Mouse (Mus musculus) heart, adult 18-20 months (tissue): ENCODE data around the gene Adprhl2. TPM values are rescaled to one million over a fixed set of nuclear protein-coding genes. Genes with fewer than 3 reads are reported as not detected.

Experiments used
- DNase-seq, 2 experiments: peaks; one replicate each; pipeline ENCODE4 v3.0.0; 2021 to 2022; ENCODE audit warnings: mixed read lengths in 1 of 2
- total RNA-seq, 2 experiments: library from RNA; stranded (reverse); gene quantifications; 2 replicates each; pipeline ENCODE4 v1.2.3; 2021

Adprhl2 gene
- total RNA-seq, 2 experiments from 2014 or later, result 10.4 to 12.4 TPM

- DNase-seq, result no peak
These were observed 14.7 kb downstream of the Adprhl2 start for GRCm38 (mm10) chr4:126306827-126307226.

DNA sequence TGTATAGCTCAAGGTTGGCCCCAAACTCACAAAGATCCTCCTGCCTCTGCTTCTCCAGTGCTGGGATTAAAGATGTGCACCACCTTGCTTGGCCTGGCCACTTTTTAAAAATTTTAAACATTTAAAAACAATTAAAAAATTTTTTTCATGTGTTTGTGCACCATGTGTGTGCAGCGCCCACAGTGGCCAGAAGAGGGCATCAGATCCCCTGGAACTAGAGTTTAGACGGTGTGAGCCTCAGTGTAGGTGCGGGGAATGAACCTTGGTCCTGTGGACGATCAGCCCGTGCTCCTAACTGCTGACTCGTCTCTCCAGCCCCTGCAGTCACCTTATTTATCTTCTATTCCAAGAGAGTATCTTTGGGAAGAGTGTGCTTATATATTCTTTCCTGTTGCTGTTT, 15.4 kb downstream of the Adprhl2 start:
- no peak for DNase-seq

- no peak for DNase-seq
These were observed 16.1 kb downstream of the Adprhl2 start for GRCm38 (mm10) chr4:126305428-126305827.

GRCm38 (mm10) chr4:126303877-126304276, 17.6 kb downstream of the Adprhl2 start:
- no peak for DNase-seq

- no peak for DNase-seq
These were observed 19.8 kb downstream of the Adprhl2 start for GRCm38 (mm10) chr4:126301584-126302309.

DNA sequence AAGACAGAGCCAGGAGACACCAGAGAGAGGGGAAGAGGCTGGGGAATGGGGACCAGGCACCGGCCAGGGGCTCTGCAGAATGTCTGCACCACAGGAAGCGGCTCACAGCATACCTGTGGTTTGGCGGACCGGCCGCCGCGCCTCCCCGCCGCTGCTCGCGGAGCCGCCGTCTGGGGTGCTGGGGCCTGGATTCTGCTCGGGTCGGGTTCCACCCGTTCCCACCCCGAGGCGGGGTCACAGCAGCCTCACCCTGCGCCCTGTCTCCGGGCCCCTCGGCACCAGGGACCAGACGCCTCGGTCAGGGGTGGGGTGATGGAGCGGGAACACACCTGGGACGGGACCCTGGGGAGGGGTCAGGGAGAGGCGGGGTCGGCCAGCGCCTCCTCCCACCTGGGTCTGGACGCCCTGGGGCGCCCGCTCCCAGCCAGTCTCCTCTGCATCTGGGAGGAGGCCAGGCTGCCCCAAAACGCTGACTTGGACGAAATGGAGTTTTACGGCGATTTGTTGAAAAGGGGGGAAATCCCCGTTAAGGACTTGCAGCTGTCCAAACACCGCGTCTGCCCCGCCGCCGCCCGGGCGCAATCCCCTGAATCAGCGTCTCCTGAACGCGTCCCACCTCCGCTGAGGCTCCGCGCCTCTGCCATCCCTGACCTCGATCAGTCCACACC, 20.5 kb downstream of the Adprhl2 start:
- no peak for DNase-seq

- peak; percentile 77 to 80 for DNase-seq
These were observed 24.8 kb downstream of the Adprhl2 start for GRCm38 (mm10) chr4:126296617-126297101.

GRCm38 (mm10) chr4:126295937-126296336, 25.6 kb downstream of the Adprhl2 start:
- no peak for DNase-seq

DNA sequence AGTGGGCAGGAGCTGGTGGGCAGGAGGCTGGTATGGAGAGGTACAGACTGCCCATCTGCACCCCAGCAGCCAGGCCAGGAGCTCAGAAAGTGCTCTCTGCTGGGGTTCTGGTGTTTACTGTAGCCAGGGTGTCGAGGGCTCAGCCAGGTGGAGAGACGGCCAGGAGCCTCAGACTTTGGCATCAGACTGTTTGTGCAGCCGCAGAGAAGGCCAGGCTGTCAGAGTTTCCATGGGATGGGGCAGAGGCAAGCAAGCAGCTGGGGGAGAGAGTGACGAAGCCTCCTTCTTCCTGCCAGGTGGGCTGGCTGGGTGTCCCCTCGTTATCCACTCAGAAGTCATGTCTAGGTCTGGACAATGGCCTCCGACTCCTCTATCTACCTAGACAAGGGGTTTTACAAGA, 26.4 kb downstream of the Adprhl2 start:
- DNase-seq, result no peak

- no peak for DNase-seq
These were observed 30.3 kb downstream of the Adprhl2 start for GRCm38 (mm10) chr4:126291196-126291595.

GRCm38 (mm10) chr4:126290314-126290713, 31.2 kb downstream of the Adprhl2 start:
- DNase-seq, result no peak

GRCm38 (mm10) chr4:126288085-126288666, 33.3 kb downstream of the Adprhl2 start:
- DNase-seq, result no peak

DNA sequence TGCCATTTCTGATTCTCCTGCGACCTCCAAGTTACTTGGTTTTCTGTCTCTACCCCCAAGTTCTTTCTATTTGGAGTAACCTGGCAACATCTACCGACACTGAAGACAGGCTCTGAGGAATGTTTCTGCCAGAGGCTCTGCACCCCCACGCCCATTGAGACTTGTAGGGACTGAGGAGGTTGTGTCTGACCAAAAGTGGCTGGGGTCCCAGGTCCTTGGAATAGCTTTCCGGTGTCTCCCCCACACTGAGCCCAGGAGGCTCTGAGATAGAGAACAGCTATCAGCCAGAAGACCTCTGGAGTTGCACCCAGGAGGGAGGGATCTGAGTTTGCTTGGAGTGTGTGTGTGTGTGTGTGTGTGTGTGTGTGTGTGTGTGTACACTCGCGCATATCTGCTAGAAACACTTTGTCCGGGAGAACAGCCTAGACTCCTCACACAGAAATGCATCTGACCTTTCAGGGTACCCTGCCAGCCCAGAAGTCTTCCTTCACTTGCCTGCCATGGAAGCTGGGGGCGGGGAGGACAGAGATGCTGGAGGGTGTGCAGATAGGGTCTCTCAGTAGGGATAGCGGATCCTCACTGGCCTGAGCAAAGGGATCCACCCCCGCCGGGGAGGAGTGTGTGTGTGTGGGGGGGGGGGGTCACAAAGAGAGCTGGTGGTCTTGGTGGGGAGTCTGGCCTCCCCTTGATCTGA, 34.1 kb downstream of the Adprhl2 start:
- DNase-seq, result no peak

DNA sequence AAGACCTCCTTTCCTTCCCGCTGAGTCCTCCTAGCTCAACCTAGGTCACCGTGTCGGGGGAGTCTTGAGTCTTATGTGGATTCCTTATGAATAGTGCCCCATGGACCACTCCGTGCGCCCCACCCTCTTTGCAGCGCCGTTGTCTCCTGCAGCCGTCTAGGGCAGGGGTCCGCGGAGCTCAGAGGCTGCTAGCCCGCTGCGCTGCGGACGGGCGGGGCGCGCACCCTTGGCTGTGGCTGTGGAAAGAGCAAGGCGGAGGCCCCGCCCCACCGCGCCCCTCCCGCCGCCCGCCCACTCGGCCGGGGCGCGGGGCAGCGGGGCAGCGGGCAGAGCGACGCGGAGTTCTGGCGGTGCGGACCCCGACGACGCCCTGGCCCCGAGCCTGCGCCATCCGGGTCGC, 35.0 kb downstream of the Adprhl2 start, which contains the start of gene Col8a2:
Col8a2 (plus strand) TSS at position 302 of the 400 bp plus-strand sequence.
- no peak for DNase-seq

GRCm38 (mm10) chr4:126283582-126283981, 37.9 kb downstream of the Adprhl2 start:
- no peak for DNase-seq

DNA sequence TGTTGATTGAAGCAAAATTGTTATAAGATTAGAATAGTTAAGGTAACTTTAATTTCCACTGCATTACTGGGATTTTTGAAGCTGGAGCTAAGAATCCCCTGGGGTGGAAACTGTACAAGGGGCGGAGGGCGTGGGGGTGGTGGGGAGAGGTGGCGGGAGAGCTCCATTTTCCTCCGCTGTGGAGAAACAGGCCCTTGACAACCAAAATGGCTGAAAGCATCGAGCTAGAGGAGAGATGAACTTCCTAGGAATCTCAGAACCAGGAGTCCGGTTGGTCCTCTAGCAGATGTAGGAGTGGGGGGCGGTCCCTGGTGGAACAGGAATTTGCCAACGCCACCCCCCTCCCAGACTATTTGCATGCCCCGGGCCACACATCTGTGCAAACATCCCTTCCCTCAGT, 39.8 kb downstream of the Adprhl2 start:
- DNase-seq, result no peak

DNA sequence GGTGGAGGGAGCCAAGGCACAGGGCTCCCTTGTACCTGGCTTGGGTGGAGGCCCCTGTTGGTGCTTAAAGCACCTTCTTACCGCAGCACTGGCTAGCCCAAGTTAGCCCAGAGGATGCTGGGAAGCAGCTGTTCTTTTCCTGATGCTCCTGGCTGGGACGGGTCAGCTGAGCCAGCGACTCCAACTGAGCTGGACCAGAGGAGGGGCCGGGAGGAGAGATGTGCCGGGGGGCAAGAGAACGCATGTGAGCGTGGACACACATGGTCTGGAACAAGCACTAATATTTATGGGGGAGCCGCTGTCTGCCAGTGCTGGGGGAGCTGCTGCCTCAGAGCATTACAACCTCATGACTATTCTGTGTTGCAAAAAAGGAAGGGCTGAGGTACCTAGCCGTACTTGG, 42.5 kb downstream of the Adprhl2 start:
- DNase-seq, result no peak

- DNase-seq, result no peak
These were observed 43.0 kb downstream of the Adprhl2 start for GRCm38 (mm10) chr4:126278565-126278915.

- DNase-seq, result peak; percentile 49 to 76
These were observed 43.5 kb downstream of the Adprhl2 start for GRCm38 (mm10) chr4:126277906-126278564.

DNA sequence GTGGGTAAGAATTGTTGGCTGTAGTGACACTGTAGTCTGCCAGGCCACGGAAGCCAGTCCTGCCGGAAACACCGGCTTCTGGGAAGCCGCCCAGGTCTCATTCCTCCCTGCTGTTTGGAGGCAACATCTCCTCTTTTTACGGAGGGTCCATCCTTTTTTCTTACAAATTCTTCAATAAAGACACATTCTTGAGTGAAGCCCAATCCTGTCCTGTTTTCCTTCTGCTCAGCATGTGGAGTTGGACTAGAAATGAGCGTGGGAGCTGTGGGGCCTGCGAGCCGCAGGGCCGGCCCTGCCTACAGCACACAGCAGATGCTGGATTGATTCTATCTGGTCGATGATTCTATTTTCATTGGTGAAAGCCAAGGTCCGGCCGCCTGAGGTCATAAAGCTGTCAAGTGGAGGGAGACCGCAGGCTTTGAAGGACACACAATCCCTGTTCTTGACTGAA, 45.8 kb downstream of the Adprhl2 start:
- DNase-seq, result peak; percentile 45 to 63

- no peak for DNase-seq
These were observed 46.4 kb downstream of the Adprhl2 start for GRCm38 (mm10) chr4:126275081-126275480.

GRCm38 (mm10) chr4:126273753-126274152, 47.8 kb downstream of the Adprhl2 start:
- no peak for DNase-seq
